Mouse (Mus musculus) hindbrain, embryonic 15.5 days (tissue): ENCODE data around the gene Arhgap24. TPM values are rescaled to one million over a fixed set of nuclear protein-coding genes. Genes with fewer than 3 reads are reported as not detected.

Experiments
- ATAC-seq: fragments of 200-750 bp; cut with Nextera tagmentation; 2 replicates; pipeline ENCODE4 v1.8.0; 2017; ENCODE audit warnings: low read depth, moderate number of reproducible peaks, moderate TSS enrichment; ENCODE audit not compliant: low FRiP score
- H3K27ac ChIP-seq: fragments of 300-500 bp; sonication (generic); replicated peaks from 2 replicates; pipeline ENCODE4 v1.5.1; 2015; ENCODE audit warnings: mild to moderate bottlenecking, inconsistent platforms
- H3K27me3 ChIP-seq: fragments of 300-500 bp; sonication (generic); 2 replicates; pipeline ENCODE4 v1.6.1; 2015; ENCODE audit warnings: control low read depth, inconsistent platforms
- H3K36me3 ChIP-seq: fragments of 300-500 bp; sonication (generic); 2 replicates; pipeline ENCODE4 v1.6.1; 2015; ENCODE audit warnings: control low read depth, inconsistent platforms
- H3K4me1 ChIP-seq: fragments of 300-500 bp; sonication (generic); replicated peaks from 2 replicates; pipeline ENCODE4 v1.6.1; 2015; ENCODE audit warnings: control low read depth, inconsistent platforms
- H3K4me2 ChIP-seq: fragments of 300-500 bp; sonication (generic); 2 replicates; pipeline ENCODE4 v1.6.1; 2015; ENCODE audit warnings: moderate library complexity, mild to moderate bottlenecking, inconsistent platforms
- H3K4me3 ChIP-seq: fragments of 300-500 bp; sonication (generic); 2 replicates; pipeline ENCODE4 v1.5.1; 2015; ENCODE audit warnings: mild to moderate bottlenecking, inconsistent platforms
- H3K9ac ChIP-seq: fragments of 300-500 bp; sonication (generic); 2 replicates; pipeline ENCODE4 v1.6.1; 2015; ENCODE audit warnings: inconsistent platforms
- H3K9me3 ChIP-seq: fragments of 300-500 bp; sonication (generic); 2 replicates; pipeline ENCODE4 v1.6.1; 2016; ENCODE audit warnings: control low read depth, inconsistent platforms
- WGBS: fragments of 180-500 bp; shearing (Covaris S2); methylation state at CpG from one replicate; pipeline ENCODE4 v1.1.7; 2015; 5-methylcytosine and 5-hydroxymethylcytosine counted together
- polyA plus RNA-seq: library from polyadenylated mRNA; unstranded; fragments of >200 nt; fragmentation: Nextera tagmentation; extraction: Ambion mirVana; gene quantifications from 2 replicates; pipeline ENCODE4 v1.2.1, GENCODE M21; 2015

Arhgap24 gene
- 10.8 and 11.5 TPM in 2 replicates for polyA plus RNA-seq

DNA sequence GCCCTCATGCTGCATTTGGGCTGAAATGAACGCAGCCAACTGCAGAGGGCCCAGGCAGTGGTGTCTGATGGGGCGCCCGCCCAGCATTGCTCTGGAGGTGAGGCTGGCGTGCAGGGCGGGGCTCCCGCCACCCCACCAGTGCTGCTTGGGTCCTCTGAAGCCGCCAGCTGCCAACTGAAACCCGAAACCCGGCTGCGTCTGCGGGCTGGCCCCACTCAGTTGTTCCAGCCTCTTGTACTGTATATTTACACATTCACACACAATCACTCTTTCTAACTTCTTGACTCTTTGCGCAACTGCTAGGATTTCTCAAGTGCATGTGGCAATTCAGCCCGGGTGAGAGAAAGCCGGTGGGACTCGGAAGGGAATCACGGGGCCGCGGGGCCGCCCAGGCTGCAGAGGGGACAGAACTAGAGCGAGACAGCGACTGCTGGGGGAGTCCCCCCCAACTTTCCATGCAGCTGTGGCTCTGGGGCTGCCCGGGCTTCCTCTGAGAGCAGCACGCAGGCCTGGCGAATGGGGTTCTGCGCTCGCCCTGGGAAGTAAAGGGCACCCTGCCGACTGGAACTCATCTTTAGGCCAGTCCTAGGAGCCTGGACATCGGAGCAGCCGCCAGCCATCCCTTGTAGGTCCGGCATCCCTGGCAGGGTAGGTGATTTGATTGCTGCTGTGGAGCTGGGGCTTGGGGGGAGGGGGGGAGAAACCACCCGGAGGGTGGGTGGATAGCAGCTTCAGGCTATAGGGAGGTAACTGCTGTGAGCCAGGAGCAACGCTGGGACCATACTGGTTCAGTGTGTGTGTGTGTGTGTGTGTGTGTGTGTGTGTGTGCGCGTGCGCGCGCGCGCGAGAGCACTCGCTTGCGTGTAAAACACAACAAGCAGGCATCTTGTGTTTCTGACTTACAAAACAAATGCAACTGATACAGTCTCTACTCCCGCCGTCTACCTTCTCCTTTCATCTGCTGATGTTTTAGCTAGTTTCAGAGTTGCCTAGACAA lies at the start of gene Arhgap24:
Gene Arhgap24, plus strand, starts transcription at position 177 of the 997 bp plus-strand sequence.
- H3K4me2 ChIP-seq: peak within 1 kb of the TSS; percentile 99
- H3K27ac ChIP-seq: peak within 1 kb of the TSS; percentile 4
- no peaks in the 10 kb centered on the region for H3K36me3 ChIP-seq
- no peaks in the 10 kb centered on the region for H3K9me3 ChIP-seq
- H3K4me3 ChIP-seq: peak within 1 kb of the TSS; percentile 54
- H3K4me1 ChIP-seq: peaks cover 16% of the 10 kb centered on the region
- H3K27me3 ChIP-seq: no peaks in the 10 kb centered on the region
- under 1% methylated on average over 44 of the region's 44 CpGs for WGBS
- peak; percentile 77 for ATAC-seq
- peak within 1 kb of the TSS; percentile 56 for H3K9ac ChIP-seq

DNA sequence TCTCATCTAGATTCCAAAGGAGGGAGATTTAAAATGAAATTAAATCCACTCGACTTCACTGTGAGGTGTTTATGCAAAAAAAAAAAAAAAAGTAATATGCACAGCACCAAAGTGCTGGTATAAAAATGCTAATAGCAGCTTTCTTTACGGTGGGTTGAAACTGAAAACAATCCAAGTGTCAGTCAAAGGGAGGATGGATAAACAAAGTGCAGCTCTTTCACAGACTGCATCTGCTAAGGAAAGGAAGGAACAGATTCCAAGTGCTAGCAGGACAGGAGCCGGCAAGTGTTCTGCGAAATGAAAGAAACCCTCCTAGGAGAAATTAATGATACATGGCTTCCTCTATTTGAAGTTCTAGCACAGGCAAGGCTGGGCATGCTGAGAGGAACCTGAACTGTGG lies 47.0 kb upstream of the Arhgap24 start:
- no peak overlapping the region for H3K9ac ChIP-seq
- H3K4me1 ChIP-seq: no peaks in the 10 kb centered on the region
- WGBS: 45% methylated on average over 4 of the region's 4 CpGs
- no peak overlapping the region for H3K4me3 ChIP-seq
- no peak overlapping the region for H3K27ac ChIP-seq
- H3K36me3 ChIP-seq: no peaks in the 10 kb centered on the region
- no peaks in the 10 kb centered on the region for H3K27me3 ChIP-seq
- H3K9me3 ChIP-seq: no peaks in the 10 kb centered on the region
- no peak overlapping the region for H3K4me2 ChIP-seq
- no peak for ATAC-seq

DNA sequence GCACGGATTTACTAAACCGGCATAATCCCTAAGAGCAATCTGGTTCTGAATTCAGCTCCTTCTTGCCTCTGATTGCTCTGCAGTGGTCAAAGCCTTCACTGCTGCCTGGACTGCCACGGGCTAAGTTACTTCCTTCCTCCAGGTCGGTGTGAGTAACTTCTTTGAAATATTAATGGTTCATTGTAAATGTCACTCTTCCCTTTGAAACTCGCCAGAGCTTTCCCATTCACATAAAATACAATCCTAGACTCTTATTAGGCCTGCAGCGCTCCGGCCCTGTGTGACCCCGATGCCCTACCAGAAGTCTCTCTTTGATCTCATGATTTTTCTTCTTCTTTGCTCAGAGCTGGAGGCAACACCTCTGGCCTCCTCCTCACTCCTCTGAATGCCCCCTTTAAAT lies 44.6 kb upstream of the Arhgap24 start:
- no peak overlapping the region for H3K4me3 ChIP-seq
- H3K27ac ChIP-seq: no peak overlapping the region
- no peak overlapping the region for H3K9ac ChIP-seq
- H3K9me3 ChIP-seq: no peaks in the 10 kb centered on the region
- ATAC-seq: no peak
- H3K36me3 ChIP-seq: no peaks in the 10 kb centered on the region
- no peaks in the 10 kb centered on the region for H3K27me3 ChIP-seq
- no peak overlapping the region for H3K4me2 ChIP-seq
- H3K4me1 ChIP-seq: no peaks in the 10 kb centered on the region
- 77% methylated on average over 8 of the region's 8 CpGs for WGBS

DNA sequence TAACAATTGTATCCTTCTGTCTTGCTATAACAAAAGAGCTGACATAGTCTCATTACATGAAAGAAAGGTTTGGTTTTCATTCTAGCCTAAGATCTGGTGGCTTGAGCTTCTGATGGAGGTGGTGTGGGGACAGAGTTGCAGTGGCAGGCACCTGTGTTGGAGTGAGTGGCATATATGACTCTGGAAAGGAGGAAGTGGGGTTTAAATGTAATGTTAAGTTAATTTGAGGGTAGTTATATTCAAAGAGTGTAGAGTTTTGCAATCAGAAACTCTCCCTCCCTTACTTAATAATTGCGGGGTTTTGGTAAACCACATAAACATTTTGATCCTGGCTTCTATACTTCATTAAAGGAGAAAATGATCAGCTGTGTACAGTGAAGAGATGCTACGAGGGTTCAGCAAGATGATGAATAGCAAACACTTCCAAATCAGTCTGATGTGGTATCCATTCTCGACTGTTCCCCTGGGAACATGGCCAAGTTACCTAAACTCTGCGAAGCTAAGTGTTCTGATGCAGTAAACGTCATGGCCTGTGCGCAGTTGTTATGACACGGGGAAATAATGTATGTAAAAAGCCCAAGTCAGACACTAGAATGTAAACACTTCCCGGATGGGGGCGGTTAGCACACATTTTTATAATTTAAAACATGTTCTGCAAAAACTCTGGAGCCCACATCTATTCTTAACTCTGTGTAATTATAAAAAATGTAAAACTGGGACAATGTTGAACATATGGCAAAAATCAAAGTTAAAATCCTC lies 41.9 kb upstream of the Arhgap24 start:
- H3K4me2 ChIP-seq: no peak overlapping the region
- no peaks in the 10 kb centered on the region for H3K9me3 ChIP-seq
- H3K36me3 ChIP-seq: no peaks in the 10 kb centered on the region
- no peaks in the 10 kb centered on the region for H3K4me1 ChIP-seq
- H3K27ac ChIP-seq: no peak overlapping the region
- 88% methylated on average over 9 of the region's 9 CpGs for WGBS
- H3K9ac ChIP-seq: no peak overlapping the region
- ATAC-seq: no peak
- H3K27me3 ChIP-seq: no peaks in the 10 kb centered on the region
- H3K4me3 ChIP-seq: no peak overlapping the region

DNA sequence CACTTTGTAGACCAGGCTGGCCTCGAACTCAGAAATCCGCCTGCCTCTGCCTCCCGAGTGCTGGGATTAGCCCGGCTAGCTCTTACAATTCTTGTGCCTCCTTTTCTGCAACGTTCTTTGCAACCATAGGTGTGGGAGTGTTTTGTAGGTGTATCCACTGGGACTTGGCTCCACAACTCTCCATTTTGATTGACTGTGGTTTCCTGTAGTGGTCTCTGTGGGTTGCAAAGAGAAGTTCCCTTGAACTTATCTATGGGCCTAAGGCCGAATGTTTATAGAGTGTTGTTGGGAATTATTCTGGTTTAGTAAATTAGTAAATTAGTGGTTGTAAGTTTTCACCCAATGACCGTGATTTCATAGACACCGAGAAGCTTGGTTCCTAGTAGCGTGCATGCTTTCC lies 33.8 kb upstream of the Arhgap24 start:
- no peak for ATAC-seq
- Histone ChIP-seq H3K36me3 (no peaks in the 10 kb centered on the region), H3K4me3 (no peak overlapping the region), H3K4me1 (no peaks in the 10 kb centered on the region), H3K27ac (no peak overlapping the region), H3K4me2 (no peak overlapping the region), H3K9me3 (no peaks in the 10 kb centered on the region), H3K27me3 (no peaks in the 10 kb centered on the region), H3K9ac (no peak overlapping the region)
- 98% methylated on average over 9 of the region's 9 CpGs for WGBS

DNA sequence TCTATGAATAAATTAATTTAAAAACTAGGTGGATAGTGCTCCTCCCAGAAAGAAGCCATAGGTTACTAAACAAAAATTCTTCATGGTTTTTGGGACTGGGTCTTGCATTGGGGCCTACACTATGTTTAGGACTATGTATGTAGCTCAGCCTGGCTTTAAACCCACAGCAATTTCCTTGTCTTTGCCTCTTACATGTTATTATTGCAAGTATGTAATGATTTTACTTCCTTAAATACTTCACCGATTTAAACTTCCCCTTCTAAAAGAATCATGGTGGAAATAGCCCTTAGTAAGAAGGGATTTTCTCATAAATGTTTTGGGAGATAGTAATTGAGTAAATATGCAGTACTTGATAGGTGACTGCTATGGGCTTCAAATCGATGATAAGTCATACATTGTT lies 30.3 kb upstream of the Arhgap24 start:
- Histone ChIP-seq H3K4me3 (no peak overlapping the region), H3K36me3 (no peaks in the 10 kb centered on the region), H3K9ac (no peak overlapping the region), H3K4me1 (no peaks in the 10 kb centered on the region), H3K9me3 (no peaks in the 10 kb centered on the region), H3K4me2 (no peak overlapping the region), H3K27ac (no peak overlapping the region), H3K27me3 (no peaks in the 10 kb centered on the region)
- ATAC-seq: no peak
- WGBS: 96% methylated on average over 2 of the region's 2 CpGs

DNA sequence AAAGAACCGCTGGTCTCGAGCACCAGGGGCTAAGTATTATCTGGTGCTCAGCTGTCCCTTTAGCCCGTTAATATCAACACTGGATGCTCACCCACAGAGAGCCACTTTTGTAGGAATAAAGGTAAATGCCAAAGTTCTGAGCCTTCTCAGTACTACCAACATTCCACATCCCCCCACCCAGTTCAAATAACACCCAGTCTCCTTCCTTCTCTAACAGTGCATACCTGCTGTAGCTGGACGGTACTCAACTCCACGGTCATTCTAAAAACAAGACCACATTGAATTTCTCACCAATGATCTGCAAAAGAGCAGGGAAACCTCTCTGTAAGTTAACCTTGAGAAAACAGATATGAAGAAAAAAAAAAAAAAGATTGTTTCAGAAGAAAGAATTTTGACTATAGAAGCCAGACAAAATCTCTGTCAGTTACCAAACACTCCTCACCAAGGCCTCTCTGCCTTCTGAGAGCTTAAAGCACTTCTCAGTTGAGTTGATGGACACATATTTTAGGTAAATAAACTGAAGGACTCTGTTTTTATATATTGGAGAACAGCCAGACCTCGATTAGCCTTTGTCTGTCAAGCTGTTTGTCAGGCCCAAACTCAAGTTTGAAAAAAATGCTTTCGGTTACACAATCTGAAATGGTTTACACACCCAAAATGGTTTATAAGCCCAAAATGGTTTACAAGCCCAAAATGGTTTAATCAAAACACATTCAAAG lies 29.0 kb upstream of the Arhgap24 start:
- 89% methylated on average over 7 of the region's 7 CpGs for WGBS
- Histone ChIP-seq H3K27ac (no peak overlapping the region), H3K4me1 (no peaks in the 10 kb centered on the region), H3K9ac (no peak overlapping the region), H3K27me3 (no peaks in the 10 kb centered on the region), H3K9me3 (no peaks in the 10 kb centered on the region), H3K36me3 (no peaks in the 10 kb centered on the region), H3K4me3 (no peak overlapping the region), H3K4me2 (no peak overlapping the region)
- ATAC-seq: no peak

DNA sequence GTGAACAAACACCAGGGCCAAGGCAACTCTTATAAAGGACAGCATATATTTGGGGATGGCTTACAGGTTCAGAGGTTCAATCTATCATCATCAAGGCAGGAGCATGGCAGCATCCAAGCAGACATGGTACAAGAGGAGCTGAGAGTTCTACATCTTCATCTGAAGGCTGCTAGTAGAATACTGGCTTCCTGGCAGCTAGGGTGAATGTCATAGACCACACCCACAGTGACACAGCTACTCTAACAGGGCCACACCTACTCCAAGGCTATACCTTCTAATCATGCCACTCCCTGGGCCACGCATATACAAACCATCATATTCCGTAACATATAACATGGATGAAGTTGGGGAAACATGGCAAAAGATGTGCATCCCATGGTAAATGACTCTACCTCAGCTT lies 27.9 kb upstream of the Arhgap24 start:
- no peaks in the 10 kb centered on the region for H3K9me3 ChIP-seq
- WGBS: 96% methylated on average over 2 of the region's 2 CpGs
- H3K4me3 ChIP-seq: no peak overlapping the region

DNA sequence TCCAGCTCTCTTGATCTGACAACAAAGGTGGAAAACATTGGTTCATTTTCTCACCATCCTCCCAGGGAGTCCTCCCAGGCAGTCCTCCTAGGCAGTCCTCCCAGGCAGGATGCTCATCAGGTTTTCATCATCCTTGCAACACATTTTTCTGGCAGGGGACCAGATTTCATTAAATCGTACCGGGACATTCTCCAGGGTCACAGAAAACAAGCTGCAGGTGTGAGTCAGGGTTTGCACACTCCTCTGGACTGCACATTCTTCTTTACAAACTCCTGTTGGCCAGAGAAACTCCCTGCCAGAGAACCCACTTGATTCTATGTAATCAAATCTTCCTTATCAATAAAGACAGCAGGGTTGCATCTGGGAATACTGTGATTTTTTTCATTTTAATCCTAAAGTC lies 25.9 kb upstream of the Arhgap24 start:
- Histone ChIP-seq H3K36me3 (no peaks in the 10 kb centered on the region), H3K9ac (no peak overlapping the region), H3K27me3 (no peaks in the 10 kb centered on the region), H3K4me1 (no peaks in the 10 kb centered on the region), H3K27ac (no peak overlapping the region), H3K4me3 (no peak overlapping the region), H3K9me3 (no peaks in the 10 kb centered on the region), H3K4me2 (no peak overlapping the region)
- 76% methylated on average over 2 of the region's 2 CpGs for WGBS
- ATAC-seq: no peak

More for the DNA sequence above, 27.9 kb upstream of the Arhgap24 start:
- Histone ChIP-seq H3K27me3 (no peaks in the 10 kb centered on the region), H3K4me2 (no peak overlapping the region), H3K4me1 (no peaks in the 10 kb centered on the region), H3K9ac (no peak overlapping the region), H3K36me3 (no peaks in the 10 kb centered on the region), H3K27ac (no peak overlapping the region)
- no peak for ATAC-seq

DNA sequence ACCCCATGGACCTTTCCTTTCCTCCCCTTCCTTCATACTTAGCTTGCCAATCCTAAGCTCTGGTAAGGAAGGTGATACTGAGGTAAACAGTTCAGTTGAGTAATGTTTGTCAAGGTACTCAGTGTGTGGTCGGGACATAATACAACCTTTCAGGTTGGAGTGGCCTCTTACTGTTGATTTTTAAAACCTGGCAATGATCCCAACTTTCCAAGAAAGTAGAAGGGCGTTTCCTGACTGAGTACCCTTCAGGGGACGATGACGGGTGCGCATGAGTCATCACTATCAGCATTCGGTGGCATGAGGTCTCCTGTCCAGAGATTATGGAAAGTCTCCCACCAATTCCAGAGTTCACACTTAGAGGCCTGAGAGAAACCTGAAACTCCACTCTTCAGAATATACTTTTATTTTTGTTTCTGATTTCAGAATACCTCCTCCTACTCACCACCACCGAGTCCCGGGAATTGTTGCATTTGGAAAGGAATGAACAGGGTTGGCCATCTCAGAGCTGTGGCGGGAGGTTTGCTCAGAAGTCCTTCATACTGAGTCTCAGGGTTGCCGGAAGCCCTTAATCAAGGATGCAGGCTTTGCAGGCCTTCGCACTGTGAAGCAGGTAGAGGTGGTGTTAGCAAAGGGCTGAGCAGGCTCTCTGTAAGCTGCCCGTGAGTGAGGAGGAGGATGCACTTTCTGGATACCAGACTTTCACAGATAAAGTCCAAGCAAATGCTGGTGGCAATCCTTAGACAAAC lies 20.6 kb upstream of the Arhgap24 start:
- no peaks in the 10 kb centered on the region for H3K9me3 ChIP-seq
- no peak for ATAC-seq
- 92% methylated on average over 12 of the region's 12 CpGs for WGBS
- no peak overlapping the region for H3K9ac ChIP-seq
- H3K4me1 ChIP-seq: no peaks in the 10 kb centered on the region
- no peaks in the 10 kb centered on the region for H3K27me3 ChIP-seq
- no peaks in the 10 kb centered on the region for H3K36me3 ChIP-seq
- H3K27ac ChIP-seq: no peak overlapping the region
- no peak overlapping the region for H3K4me2 ChIP-seq
- no peak overlapping the region for H3K4me3 ChIP-seq

DNA sequence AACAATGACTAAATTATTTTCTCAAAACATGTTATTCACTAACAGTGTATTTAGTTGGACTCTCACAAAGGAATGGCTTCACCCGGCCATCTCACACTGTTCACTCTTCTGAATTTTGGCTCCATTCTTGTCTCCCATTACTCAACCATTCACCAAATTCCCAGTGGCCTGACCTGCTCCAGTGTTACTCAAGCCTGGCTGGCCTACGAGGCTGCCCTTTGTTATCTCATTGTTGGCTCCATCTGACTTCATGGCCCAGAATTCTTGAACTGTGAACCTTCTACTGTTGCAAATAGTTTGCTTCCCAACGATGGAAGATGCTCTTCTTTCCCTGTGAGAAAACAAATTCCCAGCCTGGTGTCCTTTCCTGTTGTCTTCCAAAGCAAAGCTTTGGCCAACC lies 18.2 kb upstream of the Arhgap24 start:
- no peak overlapping the region for H3K27ac ChIP-seq
- H3K9me3 ChIP-seq: no peaks in the 10 kb centered on the region
- H3K36me3 ChIP-seq: no peaks in the 10 kb centered on the region
- H3K27me3 ChIP-seq: no peaks in the 10 kb centered on the region
- H3K4me3 ChIP-seq: no peak overlapping the region
- no peaks in the 10 kb centered on the region for H3K4me1 ChIP-seq
- WGBS: 78% methylated on average over 3 of the region's 3 CpGs
- ATAC-seq: no peak
- no peak overlapping the region for H3K4me2 ChIP-seq
- H3K9ac ChIP-seq: no peak overlapping the region
